ENCODE assay signal across 7 mouse cellular contexts in the genomic region with DNA sequence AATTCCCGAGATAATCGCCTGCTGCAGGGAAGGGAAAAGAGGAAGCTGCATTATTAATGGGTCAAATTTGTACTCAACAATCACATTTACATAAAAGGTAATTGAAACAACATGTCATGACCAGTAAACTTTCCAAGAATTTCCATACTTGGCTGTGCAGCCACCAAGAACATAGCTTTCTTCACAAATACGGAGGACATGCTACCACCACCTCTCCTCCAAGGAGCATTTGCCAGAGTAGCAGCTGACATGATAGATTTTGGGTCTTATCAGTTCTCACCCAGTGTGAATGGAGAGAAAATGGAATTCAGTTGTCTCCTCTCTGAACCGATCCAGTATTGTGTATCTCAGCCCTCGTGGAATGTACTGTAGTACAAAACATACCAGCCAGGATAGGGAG. TPM values are rescaled to one million over a fixed set of nuclear protein-coding genes. Genes with fewer than 3 reads are reported as not detected.
A peak's percentile ranks its signal among the peaks of the same experiment; 100 is the strongest.
DNase-seq lines count a peak whose midpoint lies in the region; ATAC-seq and TF ChIP-seq lines count a peak whose summit lies in the region.

No protein-coding gene starts in this region.

- under 1% methylated on average over 5 of the region's 5 CpGs for whole genome bisulfite sequencing in liver, adult 2 months

- H3K36me3 ChIP-seq in testis, adult 2 months (ENCODE audit: control insufficient read depth, insufficient read depth, low read length): no peaks in the 10 kb centered on the region
- H3K36me3 ChIP-seq in liver, adult 2 months (ENCODE audit: control insufficient read depth, insufficient read depth, low read length): 0 out of 2 replicates have a peak, but pooled peaks cover 4% of the 10 kb centered on the region

- H3K9ac ChIP-seq in liver, adult 2 months (ENCODE audit: low read depth, low read length): peak overlapping the region; percentile 98

- H3K4me1 ChIP-seq in testis, adult 2 months (ENCODE audit: control insufficient read depth, insufficient read depth, low read length): peaks cover 4% of the 10 kb centered on the region
- H3K4me1 ChIP-seq in liver, adult 2 months (ENCODE audit: control insufficient read depth, insufficient read depth, low read length): peaks cover 16% of the 10 kb centered on the region

- peaks cover 19% of the 10 kb centered on the region for H3K79me2 ChIP-seq in liver, adult 2 months (ENCODE audit: control insufficient read depth, insufficient read depth, low read length)

- TF ChIP-seq POLR2A in testis, adult 2 months (IDR thresholded peaks at IDR 0.05; ENCODE audit: control insufficient read depth, low read depth, low read length): no peak
- TF ChIP-seq POLR2A in liver, adult 2 months (IDR thresholded peaks at IDR 0.05; ENCODE audit: extremely low read depth, insufficient read depth, low read length): no peak

- H3K27ac ChIP-seq in testis, adult 2 months (ENCODE audit: control insufficient read depth, insufficient read depth, low read depth, low read length): no peak overlapping the region
- H3K27ac ChIP-seq in liver, adult 2 months (replicated peaks; ENCODE audit: insufficient read depth, low read depth, low read length): peak overlapping the region; percentile 95

- ATAC-seq in erythroid progenitor cell, adult 5-6 weeks (replicated peaks; ENCODE audit: low FRiP score, poor library complexity, severe bottlenecking): peak; percentile 53

- peak overlapping the region; percentile 100 for H3K4me3 ChIP-seq in testis, adult 2 months (ENCODE audit: control insufficient read depth, low read depth, low read length)
- peak overlapping the region; percentile 93 for H3K4me3 ChIP-seq in liver, adult 2 months (ENCODE audit: insufficient read depth, low read depth, low read length)

- no peak for DNase-seq in testis, postnatal 10 days (ENCODE audit: low spot score)
- DNase-seq in liver, adult 2 months (ENCODE audit: extremely low read depth, low read depth, low spot score): peak; percentile 50
- DNase-seq in frontal cortex, adult 2 months (ENCODE audit: extremely low spot score in 1 of 2, low spot score in 1 of 2): no peak
- DNase-seq in thymus, adult 18-20 months: no peak
- no peak for DNase-seq in adrenal gland, postnatal 36 days

- no peaks in the 10 kb centered on the region for H3K27me3 ChIP-seq in testis, adult 2 months (ENCODE audit: control insufficient read depth, insufficient read depth, low read length)
- H3K27me3 ChIP-seq in liver, adult 2 months (ENCODE audit: control insufficient read depth, insufficient read depth, low read length): no peaks in the 10 kb centered on the region

- no peak for TF ChIP-seq CTCF in testis, adult 2 months (IDR thresholded peaks at IDR 0.05; ENCODE audit: control insufficient read depth, insufficient read depth, insufficient replicate concordance, low read depth, low read length)
- TF ChIP-seq CTCF in liver, adult 2 months (IDR thresholded peaks at IDR 0.05; ENCODE audit: low read depth, low read length): no peak

RNA-seq across cellular contexts. Expression of gene Rab14, which starts 1.4 kb away (rescaled TPM):
- 20.1 and 28.9 TPM in 2 replicates for polyA plus RNA-seq in testis, adult 2 months (2012; rRNA removed)
- total RNA-seq in erythroid progenitor cell, adult 5-6 weeks (2015; ENCODE audit: low replicate concordance): 67.8 and 79.2 TPM in 2 replicates
- 71.3 and 117 TPM in 2 replicates for total RNA-seq in erythroid progenitor cell, adult 5-6 weeks (2017; ENCODE audit: low replicate concordance)
- 109 and 112 TPM in 2 replicates for total RNA-seq in liver, adult 2 months (2014; rRNA removed)
- polyA plus RNA-seq in liver, adult 2 months (2012; rRNA removed): 246 and 305 TPM in 2 replicates
- polyA plus RNA-seq in frontal cortex, adult 2 months (2012; rRNA removed): 178 and 186 TPM in 2 replicates
- 100 to 1,000 TPM; 207 to 234 TPM for total RNA-seq in adrenal gland, postnatal 36 days (2021)

RNA-seq across cellular contexts. Expression of gene Gsn, which starts 56.6 kb away (rescaled TPM):
- polyA plus RNA-seq in testis, adult 2 months (2012; rRNA removed): 49.9 and 88.6 TPM in 2 replicates
- 5.9 and 10.1 TPM in 2 replicates for total RNA-seq in erythroid progenitor cell, adult 5-6 weeks (2015; ENCODE audit: low replicate concordance)
- 6.7 and 15.5 TPM in 2 replicates for total RNA-seq in erythroid progenitor cell, adult 5-6 weeks (2017; ENCODE audit: low replicate concordance)
- 16.9 and 22.8 TPM in 2 replicates for total RNA-seq in liver, adult 2 months (2014; rRNA removed)
- polyA plus RNA-seq in liver, adult 2 months (2012; rRNA removed): 20.9 and 22.5 TPM in 2 replicates
- polyA plus RNA-seq in frontal cortex, adult 2 months (2012; rRNA removed): 99.2 and 99.6 TPM in 2 replicates
- 100 to 1,000 TPM; 405 to 505 TPM for total RNA-seq in adrenal gland, postnatal 36 days (2021)

Comparison
In these comparisons a context has a peak if more than half of its experiments do, and no peak if none do; other contexts are left out.
1. RNA of gene Gsn, which starts 56.6 kb away (total RNA-seq): 405 to 505 TPM in adrenal gland, postnatal 36 days; 16.9 to 22.8 TPM in liver, adult 2 months and 5.9 to 15.5 TPM in erythroid progenitor cell, adult 5-6 weeks; every median in the first group is over 10 times any median in the second.